Mouse (Mus musculus) urinary bladder, postnatal 25 days (tissue): Measurements from ENCODE around the gene N4bp2.

Source experiments
- DNase-seq: peaks from one replicate; pipeline ENCODE4 v3.0.0; 2022; ENCODE audit warnings: low spot score

The N4bp2 gene

DNA sequence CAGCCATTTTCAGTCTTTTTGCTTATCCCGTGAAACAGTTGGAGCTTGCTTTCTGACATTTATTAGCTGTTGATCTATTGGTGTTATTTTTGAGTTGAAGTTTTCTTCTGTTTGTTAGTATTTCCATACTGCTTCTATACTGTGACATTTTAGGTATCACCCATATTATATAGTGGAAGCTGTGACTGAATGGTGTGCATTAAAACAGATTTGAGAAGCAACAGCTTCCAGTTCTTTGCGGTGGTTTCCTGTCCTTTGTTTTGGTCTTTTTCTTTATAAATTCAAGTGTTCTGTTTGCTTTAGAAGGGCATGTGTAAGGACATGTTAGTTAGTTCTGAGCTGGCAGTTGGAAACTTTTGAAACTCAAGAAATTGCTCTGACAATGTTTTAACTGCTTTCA is 65.7 kb downstream of the N4bp2 start:
- no peak for DNase-seq

GRCm38 (mm10) chr5:65831917-65832618 is 68.7 kb downstream of the N4bp2 start:
- no peak for DNase-seq

DNA sequence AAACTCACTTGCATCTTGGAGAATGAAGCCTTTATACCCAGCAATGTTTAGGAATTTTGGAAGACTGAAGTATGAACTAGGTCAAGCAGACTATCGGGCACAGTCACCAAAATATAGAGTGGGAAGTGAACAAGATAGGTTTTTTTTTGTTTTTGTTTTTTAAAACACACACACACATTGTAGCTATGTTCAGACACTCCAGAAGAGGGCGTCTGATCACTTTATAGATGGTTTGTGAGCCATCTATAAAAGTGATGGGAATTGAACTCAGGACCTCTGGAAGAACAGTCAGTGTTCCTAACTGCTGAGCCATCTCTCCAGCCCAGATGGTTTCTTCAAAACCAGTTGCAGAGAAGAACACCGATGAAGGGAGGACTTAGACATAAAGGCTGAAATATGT is 69.8 kb downstream of the N4bp2 start:
- no peak for DNase-seq

GRCm38 (mm10) chr5:65833766-65834498 is 70.6 kb downstream of the N4bp2 start:
- DNase-seq = no peak

GRCm38 (mm10) chr5:65838053-65838452 is 74.7 kb downstream of the N4bp2 start:
- no peak for DNase-seq

- no peak for DNase-seq
These were observed 79.6 kb downstream of the N4bp2 start for GRCm38 (mm10) chr5:65842947-65843346.

GRCm38 (mm10) chr5:65846534-65846933 is 83.2 kb downstream of the N4bp2 start:
- DNase-seq = no peak

- no peak for DNase-seq
These were observed 83.6 kb downstream of the N4bp2 start for GRCm38 (mm10) chr5:65846958-65847357.

GRCm38 (mm10) chr5:65847656-65848055 is 84.3 kb downstream of the N4bp2 start:
- DNase-seq = no peak

- DNase-seq = no peak
These were observed 87.4 kb downstream of the N4bp2 start for GRCm38 (mm10) chr5:65850765-65851164.

DNA sequence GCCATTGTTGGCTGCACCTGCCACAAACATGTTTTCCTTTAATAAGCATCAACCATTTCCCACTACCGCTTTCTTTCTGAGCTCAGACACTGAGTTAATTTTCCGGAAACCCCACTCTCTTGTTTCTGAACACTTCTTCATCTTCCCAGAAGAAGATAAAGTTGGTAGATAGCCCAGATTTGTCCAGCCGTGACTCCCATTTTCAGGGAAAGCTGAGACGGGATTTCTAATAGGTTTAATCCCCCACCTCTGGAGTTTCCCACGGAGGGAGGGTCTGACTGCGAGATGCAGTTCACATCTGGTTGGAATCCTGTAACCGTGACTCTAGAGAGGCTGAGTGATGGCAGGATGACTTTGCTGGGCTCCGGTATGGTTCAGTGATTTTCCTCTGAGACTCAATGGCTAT is 91.5 kb downstream of the N4bp2 start:
- DNase-seq = no peak

- no peak for DNase-seq
These were observed 92.2 kb downstream of the N4bp2 start for GRCm38 (mm10) chr5:65855571-65855970.

- DNase-seq = no peak
These were observed 93.5 kb downstream of the N4bp2 start for GRCm38 (mm10) chr5:65856591-65857411.

DNA sequence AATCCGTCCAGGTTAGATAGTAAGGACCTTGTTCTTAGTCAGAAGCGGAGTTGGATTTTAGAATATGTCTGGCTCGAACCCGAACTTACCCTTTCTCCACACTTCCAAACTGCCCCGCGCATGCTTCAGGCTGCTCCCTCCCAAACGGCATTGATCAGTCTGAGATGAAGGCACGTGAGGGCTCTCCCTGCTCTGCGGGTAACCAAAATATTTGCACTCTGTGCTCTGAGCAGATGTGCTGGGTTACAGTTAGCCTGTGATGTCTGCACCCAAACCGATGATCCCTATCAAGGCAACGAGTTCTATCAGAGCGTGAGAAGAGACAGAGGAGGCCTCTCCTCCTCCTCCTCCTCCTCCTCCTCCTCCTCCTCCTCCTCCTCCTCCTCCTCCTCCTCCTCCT is 94.6 kb downstream of the N4bp2 start:
- DNase-seq = no peak

GRCm38 (mm10) chr5:65858355-65858754 is 95.0 kb downstream of the N4bp2 start:
- no peak for DNase-seq

DNA sequence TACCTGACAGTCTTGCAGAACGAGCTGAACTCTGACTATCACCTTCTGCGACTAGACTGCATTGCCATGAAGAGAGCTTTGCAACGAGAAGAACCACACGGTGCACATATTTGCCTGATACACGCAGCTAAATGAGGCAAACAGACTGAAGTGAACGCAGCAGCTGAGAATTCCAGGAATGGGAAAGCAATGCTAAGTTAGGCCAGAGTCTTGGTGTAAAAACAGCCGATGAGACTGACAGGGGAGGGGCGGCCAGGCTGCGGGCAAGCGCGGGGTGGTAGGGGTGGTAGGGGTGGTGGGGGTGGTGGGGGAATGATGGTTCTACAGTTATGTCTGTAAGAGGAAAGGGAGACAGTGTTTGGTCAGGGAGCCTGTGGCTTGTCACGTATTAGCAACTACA is 95.6 kb downstream of the N4bp2 start:
- DNase-seq = no peak

DNA sequence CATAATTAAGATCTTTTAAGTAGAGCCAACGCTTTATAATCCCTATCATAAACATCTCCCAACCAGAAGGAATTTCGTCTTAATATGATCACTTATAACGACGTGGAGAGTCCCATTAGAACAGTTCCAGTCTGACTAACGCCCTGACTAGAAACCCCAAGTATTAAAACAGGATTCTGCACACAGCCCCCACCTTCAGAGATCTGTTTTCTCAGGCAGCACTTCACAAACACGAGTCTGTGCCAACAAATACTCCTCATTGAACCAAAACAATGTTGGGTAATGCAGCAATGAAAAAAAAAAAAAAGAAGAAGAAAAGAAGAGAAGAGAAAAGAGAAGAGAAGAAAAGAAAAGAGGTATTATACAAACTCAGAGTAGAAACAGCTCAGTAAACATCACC is 96.1 kb downstream of the N4bp2 start:
- DNase-seq = no peak

- no peak for DNase-seq
These were observed 97.1 kb downstream of the N4bp2 start for GRCm38 (mm10) chr5:65860281-65861000.

DNA sequence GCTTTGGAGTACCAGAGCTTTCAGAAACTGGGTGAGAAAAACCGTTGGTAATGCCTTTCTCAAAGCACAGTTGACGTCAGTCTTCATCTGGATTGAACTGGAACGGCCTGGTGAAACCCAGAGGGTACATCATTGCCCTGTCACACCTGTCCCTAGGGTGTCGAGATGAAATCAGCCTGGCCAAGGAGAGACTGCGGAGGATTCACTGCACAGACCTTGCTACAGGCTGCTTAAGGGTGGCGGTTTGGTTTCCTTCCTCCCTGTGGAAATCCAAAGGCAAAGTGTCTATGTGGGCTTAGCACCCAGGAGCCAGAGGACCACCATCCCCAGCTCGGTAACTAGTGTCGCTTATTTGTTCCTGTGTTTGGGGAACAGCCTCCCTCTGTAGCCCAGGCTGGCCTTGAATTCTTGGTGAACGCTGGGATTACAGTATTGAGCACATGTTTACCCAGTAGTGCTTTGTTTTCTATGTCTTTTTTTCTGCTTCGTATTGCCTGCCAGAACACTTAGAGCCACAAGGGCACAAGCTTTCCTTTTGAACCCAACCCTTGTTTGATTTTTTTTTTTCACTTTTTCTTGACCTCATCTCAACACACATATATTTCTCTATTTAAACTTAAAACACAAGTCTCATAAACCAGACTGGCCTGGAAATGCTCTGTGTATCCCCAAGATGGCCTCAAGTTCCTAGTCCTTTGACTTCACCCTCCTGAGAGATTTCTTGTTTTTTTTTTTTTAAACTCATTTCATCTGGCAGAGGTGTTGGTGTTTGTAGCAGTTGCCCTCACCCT is 98.0 kb downstream of the N4bp2 start, which contains the start of gene Rhoh:
Rhoh (plus strand) TSS at position 60 of the 791 bp plus-strand sequence.
- DNase-seq = no peak

DNA sequence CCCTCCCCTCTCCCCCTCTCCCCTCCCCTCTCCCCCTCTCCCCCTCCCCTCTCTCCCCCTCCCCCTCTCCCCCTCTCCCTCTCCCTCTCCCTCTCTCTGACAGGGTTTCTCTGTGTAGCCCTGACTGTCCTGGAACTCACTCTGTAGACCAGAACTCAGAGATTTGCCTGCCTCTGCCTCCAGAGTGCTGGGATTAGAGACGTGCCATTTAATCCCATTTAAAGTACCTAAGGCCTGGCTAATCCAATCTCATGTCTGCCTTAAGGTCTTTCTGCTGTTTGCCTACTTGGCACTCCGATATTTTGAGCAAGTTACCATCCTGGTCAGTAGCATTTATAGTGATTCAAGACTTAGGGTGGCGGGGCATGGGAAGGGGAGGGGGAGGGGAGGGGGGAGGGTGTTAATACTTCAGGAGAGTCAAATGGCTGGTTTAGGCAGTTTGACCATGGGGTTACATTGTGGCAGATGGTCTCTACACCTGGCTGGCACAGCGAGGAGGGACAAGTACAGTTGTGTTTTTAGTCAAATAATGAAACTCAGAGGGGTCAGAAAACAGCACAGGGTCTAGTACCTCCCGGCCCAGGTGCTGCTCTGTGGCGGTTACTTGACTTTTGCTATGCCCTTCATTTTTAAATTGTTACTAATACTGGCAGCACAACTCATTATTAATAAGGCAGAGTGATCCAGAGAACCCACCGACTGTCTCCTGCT is 99.1 kb downstream of the N4bp2 start:
- no peak for DNase-seq

DNA sequence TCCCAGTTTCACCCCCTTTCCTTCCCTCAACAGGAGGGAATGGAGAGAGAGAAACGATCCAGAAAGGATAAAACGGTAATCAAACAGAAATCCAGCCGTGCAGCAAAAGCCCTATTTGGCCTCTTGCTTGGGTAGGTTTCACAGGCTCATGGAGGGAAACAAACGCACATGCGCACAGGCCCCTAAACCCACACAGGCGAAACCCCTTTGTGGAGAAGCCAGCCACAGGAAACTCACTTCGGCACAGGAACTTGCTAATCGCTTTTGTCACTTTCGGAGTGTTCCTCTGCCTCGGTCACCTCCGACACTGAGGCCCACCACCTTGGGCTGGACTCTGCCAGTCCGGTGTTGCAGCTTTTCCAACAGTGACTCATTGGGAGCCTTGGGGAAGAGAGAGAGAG is 100.0 kb downstream of the N4bp2 start:
- no peak for DNase-seq
